Mouse (Mus musculus): ENCODE results near the gene Hddc2. TPM values are rescaled to one million over a fixed set of nuclear protein-coding genes. Genes with fewer than 3 reads are reported as not detected.

The Hddc2 gene
- polyA plus RNA-seq, 1 experiment, result 7.4 TPM

GRCm38 (mm10) chr10:31298921-31299574 lies 14.1 kb upstream of the Hddc2 start:
- no peak for TF ChIP-seq POLR2A (IDR thresholded peaks at IDR 0.05; ENCODE audit: borderline replicate concordance, extremely low read depth, low read depth, low read length)
- peak; percentile 55 for TF ChIP-seq CTCF (IDR thresholded peaks at IDR 0.05; ENCODE audit: insufficient read depth, low read length)
- DNase-seq, result peak; percentile 33
- Histone ChIP-seq H3K4me1 (ENCODE audit: control insufficient read depth, insufficient read depth, low read length) (no peaks in the 10 kb centered on the region), H3K4me3 (replicated peaks; ENCODE audit: extremely low read depth, low read depth, low read length) (no peak overlapping the region)
- 31% methylated on average over 6 of the region's 6 CpGs for WGBS

- TF ChIP-seq CTCF (IDR thresholded peaks at IDR 0.05; ENCODE audit: insufficient read depth, low read length) (no peak), POLR2A (IDR thresholded peaks at IDR 0.05; ENCODE audit: borderline replicate concordance, extremely low read depth, low read depth, low read length) (no peak)
- Histone ChIP-seq H3K4me1 (ENCODE audit: control insufficient read depth, insufficient read depth, low read length) (no peaks in the 10 kb centered on the region), H3K4me3 (replicated peaks; ENCODE audit: extremely low read depth, low read depth, low read length) (no peak overlapping the region)
- no peak for DNase-seq
- 52% methylated on average over 1 of the region's 1 CpGs for WGBS
Measured at GRCm38 (mm10) chr10:31300292-31300691, 12.9 kb upstream of the Hddc2 start.

GRCm38 (mm10) chr10:31303446-31303845 lies 9.7 kb upstream of the Hddc2 start:
- Histone ChIP-seq H3K4me1 (ENCODE audit: control insufficient read depth, insufficient read depth, low read length) (no peaks in the 10 kb centered on the region), H3K4me3 (replicated peaks; ENCODE audit: extremely low read depth, low read depth, low read length) (no peak overlapping the region)
- WGBS, result 96% methylated on average over 2 of the region's 2 CpGs
- no peak for TF ChIP-seq CTCF (IDR thresholded peaks at IDR 0.05; ENCODE audit: insufficient read depth, low read length)
- TF ChIP-seq POLR2A (IDR thresholded peaks at IDR 0.05; ENCODE audit: borderline replicate concordance, extremely low read depth, low read depth, low read length), result no peak
- no peak for DNase-seq

- DNase-seq, result no peak
- TF ChIP-seq CTCF (IDR thresholded peaks at IDR 0.05; ENCODE audit: insufficient read depth, low read length) (no peak), POLR2A (IDR thresholded peaks at IDR 0.05; ENCODE audit: borderline replicate concordance, extremely low read depth, low read depth, low read length) (no peak)
- 13% methylated on average over 1 of the region's 1 CpGs for WGBS
- no peak overlapping the region for H3K4me3 ChIP-seq (replicated peaks; ENCODE audit: extremely low read depth, low read depth, low read length)
- H3K4me1 ChIP-seq (ENCODE audit: control insufficient read depth, insufficient read depth, low read length), result no peaks in the 10 kb centered on the region
Measured at GRCm38 (mm10) chr10:31307024-31307598, 6.1 kb upstream of the Hddc2 start.

- no peaks in the 10 kb centered on the region for H3K4me1 ChIP-seq (ENCODE audit: control insufficient read depth, insufficient read depth, low read length)
Measured at GRCm38 (mm10) chr10:31318491-31318890, 5.3 kb downstream of the Hddc2 start.

GRCm38 (mm10) chr10:31329436-31329835 lies 16.3 kb downstream of the Hddc2 start:
- 77% methylated on average over 1 of the region's 1 CpGs for WGBS
- TF ChIP-seq POLR2A (IDR thresholded peaks at IDR 0.05; ENCODE audit: borderline replicate concordance, extremely low read depth, low read depth, low read length) (no peak), CTCF (IDR thresholded peaks at IDR 0.05; ENCODE audit: insufficient read depth, low read length) (no peak)
- Histone ChIP-seq H3K4me1 (ENCODE audit: control insufficient read depth, insufficient read depth, low read length) (no peaks in the 10 kb centered on the region), H3K4me3 (replicated peaks; ENCODE audit: extremely low read depth, low read depth, low read length) (no peak overlapping the region)
- no peak for DNase-seq

More at GRCm38 (mm10) chr10:31318491-31318890, 5.3 kb downstream of the Hddc2 start:
- TF ChIP-seq POLR2A (IDR thresholded peaks at IDR 0.05; ENCODE audit: borderline replicate concordance, extremely low read depth, low read depth, low read length), result no peak
- no peak for TF ChIP-seq CTCF (IDR thresholded peaks at IDR 0.05; ENCODE audit: insufficient read depth, low read length)
- 87% methylated on average over 5 of the region's 5 CpGs for WGBS
- H3K4me3 ChIP-seq (replicated peaks; ENCODE audit: extremely low read depth, low read depth, low read length), result no peak overlapping the region
- no peak for DNase-seq

- WGBS, result 89% methylated on average over 3 of the region's 3 CpGs
- H3K4me1 ChIP-seq (ENCODE audit: control insufficient read depth, insufficient read depth, low read length), result no peaks in the 10 kb centered on the region
- no peak for DNase-seq
- H3K4me3 ChIP-seq (replicated peaks; ENCODE audit: extremely low read depth, low read depth, low read length), result no peak overlapping the region
- no peak for TF ChIP-seq CTCF (IDR thresholded peaks at IDR 0.05; ENCODE audit: insufficient read depth, low read length)
- TF ChIP-seq POLR2A (IDR thresholded peaks at IDR 0.05; ENCODE audit: borderline replicate concordance, extremely low read depth, low read depth, low read length), result no peak
Measured at GRCm38 (mm10) chr10:31330286-31330962, 17.2 kb downstream of the Hddc2 start.

GRCm38 (mm10) chr10:31331225-31331775 lies 18.1 kb downstream of the Hddc2 start:
- H3K4me3 ChIP-seq (replicated peaks; ENCODE audit: extremely low read depth, low read depth, low read length), result no peak overlapping the region
- WGBS, result 81% methylated on average over 4 of the region's 4 CpGs
- TF ChIP-seq POLR2A (IDR thresholded peaks at IDR 0.05; ENCODE audit: borderline replicate concordance, extremely low read depth, low read depth, low read length) (no peak), CTCF (IDR thresholded peaks at IDR 0.05; ENCODE audit: insufficient read depth, low read length) (no peak)
- no peaks in the 10 kb centered on the region for H3K4me1 ChIP-seq (ENCODE audit: control insufficient read depth, insufficient read depth, low read length)
- DNase-seq, result peak; percentile 5

- 76% methylated on average over 5 of the region's 5 CpGs for WGBS
- DNase-seq, result no peak
- Histone ChIP-seq H3K4me1 (ENCODE audit: control insufficient read depth, insufficient read depth, low read length) (no peaks in the 10 kb centered on the region), H3K4me3 (replicated peaks; ENCODE audit: extremely low read depth, low read depth, low read length) (no peak overlapping the region)
- no peak for TF ChIP-seq POLR2A (IDR thresholded peaks at IDR 0.05; ENCODE audit: borderline replicate concordance, extremely low read depth, low read depth, low read length)
- no peak for TF ChIP-seq CTCF (IDR thresholded peaks at IDR 0.05; ENCODE audit: insufficient read depth, low read length)
Measured at GRCm38 (mm10) chr10:31336432-31336831, 23.2 kb downstream of the Hddc2 start.

Measured in lung, adult 2 months (tissue).